Mouse (Mus musculus): ENCODE measurements around the gene Zfp114. TPM values are rescaled to one million over a fixed set of nuclear protein-coding genes. Genes with fewer than 3 reads are reported as not detected.

Zfp114 gene
- polyA plus RNA-seq, 1 experiment from 2014 or later, result 5.2 TPM

- H3K27ac ChIP-seq (replicated peaks), result no peak overlapping the region
- H3K36me3 ChIP-seq, result peaks cover 92% of the 10 kb centered on the region
- peaks cover 48% of the 10 kb centered on the region for H3K9me3 ChIP-seq (replicated peaks)
- no peaks in the 10 kb centered on the region for H3K4me1 ChIP-seq
- no peak overlapping the region for H3K4me3 ChIP-seq
- H3K27me3 ChIP-seq (ENCODE audit: low read depth, poor library complexity, severe bottlenecking), result no peaks in the 10 kb centered on the region
- WGBS, result 92% methylated on average over 4 of the region's 4 CpGs
- DNase-seq (ENCODE audit: low spot score), result no peak
Measured at GRCm38 (mm10) chr7:24196961-24197360, 22.1 kb downstream of the Zfp114 start.

DNA sequence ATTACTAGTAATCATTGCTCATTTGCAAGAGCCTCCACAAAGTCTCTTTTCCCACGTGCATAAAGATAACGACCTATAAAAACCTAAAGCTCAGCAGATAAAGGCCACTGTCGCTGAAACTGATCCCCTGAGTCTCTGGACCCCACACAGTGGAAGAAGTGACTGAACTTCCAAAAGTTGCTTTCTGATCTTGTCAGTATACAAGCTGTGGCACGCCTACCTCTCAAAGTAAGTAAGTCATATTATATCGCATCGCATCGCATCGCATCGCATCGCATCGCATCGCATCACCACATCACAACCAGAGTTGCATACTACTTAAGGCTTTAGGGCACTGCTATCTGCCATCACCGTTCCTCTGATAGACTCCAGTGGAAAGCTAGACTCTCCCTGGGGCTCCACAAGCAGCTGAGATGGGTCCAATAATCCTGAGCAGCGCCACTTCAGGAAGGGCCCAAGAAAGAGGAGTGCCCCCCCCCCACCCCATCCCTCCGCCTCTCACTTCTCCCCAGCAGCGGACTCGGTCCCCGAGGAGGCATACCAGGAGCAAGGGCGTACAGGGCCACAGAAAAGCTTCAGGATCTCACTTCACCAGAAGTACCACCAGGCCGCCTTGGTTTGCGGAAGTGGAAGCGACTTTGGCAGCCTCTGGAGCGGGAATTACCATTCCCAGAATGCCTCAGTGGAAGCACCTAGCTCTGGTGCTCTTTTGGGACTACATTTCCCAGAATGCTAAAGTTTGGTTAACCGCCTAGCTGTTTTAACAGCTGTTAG, 32.8 kb downstream of the Zfp114 start:
- H3K9me3 ChIP-seq (replicated peaks), result no peaks in the 10 kb centered on the region; the same call in 1 of the 2 replicates
- H3K36me3 ChIP-seq, result peaks cover 37% of the 10 kb centered on the region
- DNase-seq (ENCODE audit: low spot score), result peak; percentile 69
- H3K4me1 ChIP-seq, result peaks cover 15% of the 10 kb centered on the region
- no peaks in the 10 kb centered on the region for H3K27me3 ChIP-seq (ENCODE audit: low read depth, poor library complexity, severe bottlenecking)
- WGBS, result 18% methylated on average over 24 of the region's 24 CpGs
- peak overlapping the region; percentile 78 for H3K4me3 ChIP-seq
- peak overlapping the region; percentile 93 for H3K27ac ChIP-seq (replicated peaks)

DNA sequence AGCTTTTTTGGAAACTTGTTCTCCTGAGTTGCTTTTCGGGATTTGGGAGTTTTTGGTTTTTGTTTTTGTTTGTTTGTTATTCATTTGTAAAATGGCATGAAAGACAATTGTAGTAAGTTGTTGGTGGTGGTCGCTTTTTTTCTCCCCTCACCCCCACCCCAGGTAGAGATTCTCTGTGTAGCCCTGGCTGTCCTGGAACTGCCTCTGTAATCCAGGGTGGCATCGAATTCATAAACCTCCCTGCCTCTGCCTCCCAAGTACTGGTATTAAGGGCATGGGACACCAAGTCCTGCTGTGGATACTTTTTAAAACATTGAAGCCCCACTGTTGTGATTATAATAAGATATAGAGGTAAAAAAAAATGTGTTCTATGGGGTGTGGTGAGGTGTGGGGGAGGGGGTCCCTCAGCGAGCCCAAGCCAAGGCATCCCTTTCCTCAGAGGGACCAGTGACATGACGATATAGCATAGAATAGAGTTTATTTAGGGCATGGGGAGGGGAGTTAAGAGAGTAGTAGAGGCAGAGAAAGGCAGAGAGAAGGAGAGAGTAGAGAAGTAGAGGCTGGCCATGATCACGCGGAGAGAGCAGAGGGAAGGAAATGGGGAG, 33.5 kb downstream of the Zfp114 start:
- H3K4me1 ChIP-seq, result peaks cover 15% of the 10 kb centered on the region
- no peaks in the 10 kb centered on the region for H3K27me3 ChIP-seq (ENCODE audit: low read depth, poor library complexity, severe bottlenecking)
- peak overlapping the region; percentile 78 for H3K4me3 ChIP-seq
- H3K9me3 ChIP-seq (replicated peaks), result no peaks in the 10 kb centered on the region; the same call in 1 of the 2 replicates
- 65% methylated on average over 7 of the region's 7 CpGs for WGBS
- H3K27ac ChIP-seq (replicated peaks), result peak overlapping the region; percentile 93; the same call in 1 of the 2 replicates
- peaks cover 30% of the 10 kb centered on the region for H3K36me3 ChIP-seq
- no peak for DNase-seq (ENCODE audit: low spot score)

- Histone ChIP-seq H3K4me3 (no peak overlapping the region), H3K36me3 (peaks cover 11% of the 10 kb centered on the region), H3K9me3 (replicated peaks) (no peaks in the 10 kb centered on the region; the same call in 1 of the 2 replicates), H3K27me3 (ENCODE audit: low read depth, poor library complexity, severe bottlenecking) (no peaks in the 10 kb centered on the region), H3K4me1 (peaks cover 15% of the 10 kb centered on the region), H3K27ac (replicated peaks) (no peak overlapping the region)
- WGBS, result 82% methylated on average over 2 of the region's 2 CpGs
- DNase-seq (ENCODE audit: low spot score), result no peak
Measured at GRCm38 (mm10) chr7:24210296-24210695, 35.4 kb downstream of the Zfp114 start.

- H3K27me3 ChIP-seq (ENCODE audit: low read depth, poor library complexity, severe bottlenecking), result no peaks in the 10 kb centered on the region
- no peak for DNase-seq (ENCODE audit: low spot score)
- no peak within 1 kb of the TSS for H3K4me3 ChIP-seq
- H3K9me3 ChIP-seq (replicated peaks), result no peaks in the 10 kb centered on the region; the same call in 1 of the 2 replicates
- 83% methylated on average over 5 of the region's 5 CpGs for WGBS
- no peak within 1 kb of the TSS for H3K27ac ChIP-seq (replicated peaks)
- H3K36me3 ChIP-seq, result peaks cover under 1% of the 10 kb centered on the region
- H3K4me1 ChIP-seq, result peaks cover 15% of the 10 kb centered on the region
Measured at GRCm38 (mm10) chr7:24211343-24211742, 36.5 kb downstream of the Zfp114 start, which contains the start of gene Zfp111. TSS of gene Zfp111 (minus strand) at chr7:24211443.

Other genes with a start within 250 kb of the Zfp114 start
- gene Vmn1r179, start 248.1 kb upstream of the Zfp114 start, polyA plus RNA-seq (2016; fragmentation: Nextera tagmentation; extraction: Ambion mirVana), result not detected in 2 replicates
- gene Vmn1r180, start 224.4 kb upstream of the Zfp114 start, polyA plus RNA-seq (2016; fragmentation: Nextera tagmentation; extraction: Ambion mirVana), result not detected in 2 replicates
- not detected in 2 replicates for gene Vmn1r181, start 200.4 kb upstream of the Zfp114 start, polyA plus RNA-seq (2016; fragmentation: Nextera tagmentation; extraction: Ambion mirVana)
- not detected in 2 replicates for gene V1rd19, start 173.4 kb upstream of the Zfp114 start, polyA plus RNA-seq (2016; fragmentation: Nextera tagmentation; extraction: Ambion mirVana)
- 0.01 TPM in 1 of 2 replicates, not detected in the other for gene Vmn1r183, start 121.8 kb upstream of the Zfp114 start, polyA plus RNA-seq (2016; fragmentation: Nextera tagmentation; extraction: Ambion mirVana)
- gene Zfp180, start 93.1 kb upstream of the Zfp114 start, polyA plus RNA-seq (2016; fragmentation: Nextera tagmentation; extraction: Ambion mirVana), result 28.4 and 31.7 TPM in 2 replicates
- 3.9 and 6.1 TPM in 2 replicates for gene Zfp112, start 62.7 kb upstream of the Zfp114 start, polyA plus RNA-seq (2016; fragmentation: Nextera tagmentation; extraction: Ambion mirVana)
- gene Zfp235, start 40.9 kb upstream of the Zfp114 start, polyA plus RNA-seq (2016; fragmentation: Nextera tagmentation; extraction: Ambion mirVana), result 14.0 and 14.9 TPM in 2 replicates
- 10.7 and 10.9 TPM in 2 replicates for gene Zfp111, start 36.4 kb downstream of the Zfp114 start, polyA plus RNA-seq (2016; fragmentation: Nextera tagmentation; extraction: Ambion mirVana)
- gene Zfp109, start 62.5 kb downstream of the Zfp114 start, polyA plus RNA-seq (2016; fragmentation: Nextera tagmentation; extraction: Ambion mirVana), result 5.1 and 5.7 TPM in 2 replicates
- gene Zfp108, start 79.7 kb downstream of the Zfp114 start, polyA plus RNA-seq (2016; fragmentation: Nextera tagmentation; extraction: Ambion mirVana), result 2.1 and 2.7 TPM in 2 replicates
- 6.2 and 7.4 TPM in 2 replicates for gene Zfp93, start 95.4 kb downstream of the Zfp114 start, polyA plus RNA-seq (2016; fragmentation: Nextera tagmentation; extraction: Ambion mirVana)
- gene Zfp61, start 126.2 kb downstream of the Zfp114 start, polyA plus RNA-seq (2016; fragmentation: Nextera tagmentation; extraction: Ambion mirVana), result 36.7 and 41.4 TPM in 2 replicates
- gene Zfp94, start 141.6 kb downstream of the Zfp114 start, polyA plus RNA-seq (2016; fragmentation: Nextera tagmentation; extraction: Ambion mirVana), result 13.7 and 15.5 TPM in 2 replicates
- gene Tescl, start 158.9 kb downstream of the Zfp114 start, polyA plus RNA-seq (2016; fragmentation: Nextera tagmentation; extraction: Ambion mirVana), result 0.14 and 0.26 TPM in 2 replicates
- gene Lypd5, start 174.1 kb downstream of the Zfp114 start, polyA plus RNA-seq (2016; fragmentation: Nextera tagmentation; extraction: Ambion mirVana), result not detected in 2 replicates
- 3.3 and 4.0 TPM in 2 replicates for gene Kcnn4, start 195.2 kb downstream of the Zfp114 start, polyA plus RNA-seq (2016; fragmentation: Nextera tagmentation; extraction: Ambion mirVana)
- gene Smg9, start 224.6 kb downstream of the Zfp114 start, polyA plus RNA-seq (2016; fragmentation: Nextera tagmentation; extraction: Ambion mirVana), result 29.0 and 34.1 TPM in 2 replicates